Mouse (Mus musculus) stomach, postnatal 0 days (tissue): ENCODE measurements at regions not wholly inside any gene's neighbourhood (a gene's known extent, or its start where the extent isn't known, plus 50 kb on each side); places are given as distances from the start of the nearest gene placed in this dataset.

Experiments
- CTCF ChIP-seq: IDR thresholded peaks from 2 replicates; pipeline ENCODE4 v1.5.1; 2016; ENCODE audit warnings: antibody characterized with exemption, low read depth, mild to moderate bottlenecking, moderate library complexity
- EP300 ChIP-seq: optimal IDR thresholded peaks from 2 replicates; pipeline ENCODE3; 2016; ENCODE audit warnings: antibody characterized with exemption

DNA sequence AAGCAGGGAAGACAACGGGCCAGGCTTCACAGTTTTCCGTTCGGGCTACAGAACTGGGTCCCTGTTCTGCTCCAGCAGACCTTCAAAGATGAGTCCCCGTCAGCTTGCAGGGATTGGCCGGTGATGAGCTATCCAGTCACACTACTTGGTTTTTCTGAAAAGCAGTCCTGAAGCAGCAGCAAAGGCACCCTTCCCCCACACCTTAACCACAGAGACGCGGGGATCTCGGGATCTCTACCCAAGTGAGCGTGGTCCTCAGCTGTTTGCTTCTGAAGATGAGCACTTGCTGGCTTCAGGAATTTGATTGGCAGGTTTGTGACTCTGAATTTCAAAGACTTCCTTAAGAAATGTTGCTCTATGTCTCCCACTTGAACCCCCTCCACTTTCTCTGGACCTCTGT lies 186.6 kb upstream of the Arglu1 start:
- no peak for TF ChIP-seq CTCF
- no peak for TF ChIP-seq EP300
